Mouse (Mus musculus) c-Kit-positive CD71-negative TER-119-negative erythroid progenitor cells, embryonic 14.5 days (primary cell): ENCODE data around the gene Cabp2.

Source experiments
- DNase-seq: peaks from one replicate; pipeline ENCODE4 v3.0.0-alpha.2; 2013; ENCODE audit warnings: low read depth

The Cabp2 gene

GRCm38 (mm10) chr19:4082219-4082965, 1.0 kb downstream of the Cabp2 start:
- DNase-seq = no peak

DNA sequence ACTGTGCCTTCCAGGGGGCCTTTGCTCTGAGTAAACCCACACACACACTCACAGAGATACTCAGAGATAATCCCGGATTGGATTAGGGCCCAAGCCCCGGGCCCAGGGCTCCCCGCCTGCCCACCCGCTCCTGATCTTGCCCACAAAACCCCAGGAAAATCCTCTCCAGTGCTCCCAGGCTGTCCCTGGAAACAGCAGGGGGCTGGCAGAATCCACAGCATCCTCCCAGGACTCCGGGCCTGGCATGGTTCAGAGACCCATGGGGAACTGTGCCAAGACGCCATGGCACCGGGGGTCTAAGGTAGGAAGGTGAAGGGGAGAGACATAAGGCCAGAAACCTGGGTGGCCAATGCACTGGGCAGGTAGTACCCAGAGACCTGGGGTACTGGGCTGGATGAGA, 1.9 kb downstream of the Cabp2 start:
- DNase-seq = no peak

DNA sequence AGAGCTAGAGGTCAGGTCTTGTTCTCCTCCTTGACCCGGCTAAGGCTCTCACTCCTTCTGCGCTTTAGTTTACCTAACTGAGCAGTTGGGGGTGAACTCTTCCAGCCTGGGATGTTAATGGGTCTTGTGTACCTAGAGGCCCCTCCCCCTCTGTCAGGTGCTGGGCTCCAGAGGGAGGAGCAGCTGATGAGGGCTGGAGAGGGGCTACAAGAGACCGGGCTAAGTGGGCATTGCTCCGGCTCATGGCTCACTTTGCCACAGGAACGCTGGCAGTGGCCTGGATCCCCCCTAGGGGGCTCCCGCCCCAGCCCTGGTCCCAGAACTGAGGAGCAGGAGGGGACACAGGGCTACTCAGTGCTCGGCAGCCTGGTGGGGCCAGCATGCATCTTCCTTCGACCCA, 2.4 kb downstream of the Cabp2 start:
- DNase-seq = no peak

DNA sequence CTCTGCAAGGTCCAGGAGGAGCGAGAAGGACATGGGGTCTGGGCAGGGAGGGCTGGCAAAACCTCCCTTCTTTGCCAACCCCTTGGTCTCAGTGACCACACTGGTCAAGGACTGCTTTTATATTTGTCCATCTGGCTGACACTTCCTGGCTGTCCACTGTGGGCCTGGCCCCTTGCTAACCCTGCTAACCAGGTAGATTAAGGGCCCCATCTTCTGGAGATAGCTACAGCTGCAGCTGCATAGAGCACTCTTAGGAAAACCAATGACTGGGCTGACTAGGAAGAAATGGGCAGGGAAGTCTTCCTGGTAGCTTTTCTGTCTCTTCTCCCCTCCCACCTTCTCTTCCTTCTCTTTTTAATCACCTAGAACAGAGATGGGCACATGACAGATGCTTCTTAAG, 3.6 kb downstream of the Cabp2 start:
- DNase-seq = no peak

DNA sequence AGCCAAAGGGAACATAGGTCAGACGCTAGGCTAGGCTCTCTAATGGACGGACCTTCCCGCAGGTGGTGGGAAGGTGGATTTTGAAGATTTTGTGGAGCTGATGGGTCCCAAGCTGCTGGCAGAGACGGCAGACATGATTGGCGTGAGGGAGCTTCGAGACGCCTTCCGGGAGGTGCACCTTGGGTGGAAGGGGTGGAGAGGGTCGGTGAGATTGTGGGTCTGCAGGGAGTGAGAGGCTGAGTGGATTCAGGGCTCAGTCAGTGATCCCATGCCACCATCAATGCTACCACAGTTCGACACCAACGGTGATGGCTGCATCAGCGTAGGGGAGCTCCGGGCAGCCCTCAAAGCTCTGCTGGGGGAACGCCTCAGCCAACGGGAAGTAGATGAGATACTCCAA, 4.8 kb downstream of the Cabp2 start:
- no peak for DNase-seq

DNA sequence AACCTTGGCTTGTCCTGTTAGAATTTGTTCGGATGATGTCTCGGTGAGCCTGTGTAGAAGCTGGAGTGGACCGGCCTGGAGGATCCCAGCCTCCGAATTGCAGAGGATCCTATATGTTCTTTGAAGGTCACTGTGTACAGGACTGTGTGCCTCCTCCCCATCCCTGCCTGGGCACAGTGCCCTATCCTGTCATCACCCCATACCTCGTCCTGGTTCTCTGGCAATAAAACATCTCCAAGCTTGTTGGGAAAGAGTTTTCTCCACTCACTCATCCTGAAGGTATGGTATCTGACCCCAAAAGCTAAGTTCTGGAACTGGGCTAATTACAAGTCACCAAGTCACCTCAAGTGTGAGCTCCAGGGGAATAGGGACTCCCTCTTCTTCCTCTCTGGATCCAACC, 5.7 kb downstream of the Cabp2 start:
- DNase-seq = no peak

DNA sequence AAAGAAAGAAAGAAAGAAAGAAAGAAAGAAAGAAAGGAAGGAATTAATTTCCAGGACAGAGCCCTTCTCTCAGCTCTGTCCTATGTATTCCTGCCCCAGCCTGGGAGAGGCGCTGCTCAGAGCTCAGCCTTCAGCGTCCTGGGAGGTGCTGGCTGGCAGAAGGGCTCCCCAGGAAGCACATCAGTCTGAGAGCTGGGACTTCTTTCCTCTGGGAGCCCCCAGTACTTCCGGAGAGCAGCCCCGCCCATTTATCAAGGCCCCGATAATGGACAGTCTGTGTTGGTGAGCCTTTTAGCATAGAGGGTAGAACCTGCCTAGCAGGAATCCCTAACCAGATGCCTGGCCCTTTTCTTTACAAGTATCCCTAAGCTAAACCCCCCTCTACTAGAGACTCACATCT, 6.8 kb downstream of the Cabp2 start:
- no peak for DNase-seq

DNA sequence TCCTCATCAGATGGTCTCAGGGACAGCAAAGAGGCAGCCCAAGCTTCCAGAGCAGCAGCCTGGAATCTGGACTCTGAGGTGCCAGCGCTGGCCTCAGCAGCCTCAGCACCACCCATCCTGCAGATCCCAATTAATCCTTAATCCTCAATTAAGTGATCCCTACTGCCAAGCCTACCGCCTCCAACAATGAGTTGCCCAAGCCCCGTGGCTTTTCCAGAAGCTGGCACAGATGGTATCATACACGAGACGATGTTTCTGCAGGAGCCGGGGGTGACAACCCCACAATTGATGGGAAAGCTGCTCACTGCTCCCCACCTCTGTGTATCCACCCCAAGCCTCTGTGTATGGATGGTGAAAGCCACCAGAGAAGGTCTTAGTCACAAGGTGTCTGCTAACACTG, 7.8 kb downstream of the Cabp2 start:
- no peak for DNase-seq

GRCm38 (mm10) chr19:4090446-4090845, 9.1 kb downstream of the Cabp2 start:
- DNase-seq = no peak

DNA sequence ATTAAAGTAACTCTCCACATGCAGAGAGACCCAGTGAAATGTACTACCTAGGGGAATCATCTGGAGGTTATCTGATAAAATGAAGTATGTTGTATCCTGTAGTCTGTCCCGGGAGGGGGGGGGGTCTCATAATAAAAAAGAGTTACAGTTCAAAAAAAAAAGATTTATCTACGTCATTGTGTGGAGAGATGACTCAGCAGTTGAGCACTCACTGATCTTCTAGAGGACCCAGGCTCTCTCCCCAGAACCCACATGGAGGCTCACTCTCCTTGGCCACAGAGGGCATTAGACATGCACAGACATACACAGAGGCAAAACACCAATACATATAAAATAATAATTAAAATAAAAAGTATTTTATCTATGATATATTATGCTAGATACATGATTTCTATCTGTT, 10.0 kb downstream of the Cabp2 start:
- DNase-seq = no peak

DNA sequence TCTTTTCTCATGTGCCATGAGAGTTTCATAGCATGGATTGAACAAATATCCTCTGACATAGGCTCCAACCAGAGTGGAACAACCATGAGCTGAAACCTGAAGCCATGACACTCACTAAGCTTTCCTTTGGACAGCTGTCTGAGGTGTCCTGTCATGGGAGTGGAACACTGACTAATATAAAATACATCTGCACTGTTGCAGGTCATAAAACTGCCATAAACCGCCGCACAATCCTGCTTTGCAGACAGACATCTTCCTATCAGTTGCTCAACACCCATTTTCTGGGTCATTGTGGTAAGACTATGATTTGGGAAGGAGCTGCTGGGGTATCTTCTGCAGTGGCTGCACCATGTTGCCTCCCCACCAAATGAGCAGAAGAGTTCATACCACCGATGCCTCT, 11.4 kb downstream of the Cabp2 start:
- DNase-seq = no peak

DNA sequence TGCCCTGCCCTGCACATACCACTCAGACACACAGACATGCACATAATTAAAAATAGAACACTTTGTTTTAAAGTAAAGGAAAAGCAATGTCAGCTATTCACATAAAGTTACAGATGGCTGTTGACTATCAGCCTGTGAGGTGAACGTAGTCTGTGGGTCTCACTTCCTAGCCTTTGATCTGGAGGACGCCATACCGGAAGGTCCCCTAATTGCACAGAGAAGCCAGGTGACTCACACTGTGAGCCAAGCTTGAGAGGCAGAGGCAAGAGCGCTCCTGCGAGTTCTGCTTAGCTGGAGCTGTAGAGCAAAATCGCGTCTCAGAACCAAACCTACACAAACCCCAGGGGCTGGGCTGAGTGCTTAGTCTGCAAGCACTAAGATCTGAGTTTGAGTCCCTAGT, 12.4 kb downstream of the Cabp2 start:
- DNase-seq = no peak

DNA sequence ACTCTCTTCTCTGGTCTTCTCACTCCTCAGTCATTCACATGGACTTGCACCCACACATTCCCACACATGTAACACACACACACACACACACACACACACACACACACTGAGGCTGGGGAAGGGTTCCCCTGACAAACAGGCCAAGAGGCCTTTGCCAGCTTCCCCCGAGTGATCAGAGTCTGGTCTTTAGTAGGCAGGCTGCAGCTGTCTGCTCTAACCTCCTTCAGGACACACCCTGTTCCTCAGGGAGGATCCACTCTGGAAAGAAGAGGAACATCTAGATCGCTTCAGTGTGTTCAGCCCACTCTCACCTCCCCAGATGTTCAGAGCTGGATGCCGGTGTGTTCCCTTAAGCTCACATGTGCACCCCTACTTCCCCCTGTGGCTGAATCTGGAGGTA, 13.0 kb downstream of the Cabp2 start:
- no peak for DNase-seq

DNA sequence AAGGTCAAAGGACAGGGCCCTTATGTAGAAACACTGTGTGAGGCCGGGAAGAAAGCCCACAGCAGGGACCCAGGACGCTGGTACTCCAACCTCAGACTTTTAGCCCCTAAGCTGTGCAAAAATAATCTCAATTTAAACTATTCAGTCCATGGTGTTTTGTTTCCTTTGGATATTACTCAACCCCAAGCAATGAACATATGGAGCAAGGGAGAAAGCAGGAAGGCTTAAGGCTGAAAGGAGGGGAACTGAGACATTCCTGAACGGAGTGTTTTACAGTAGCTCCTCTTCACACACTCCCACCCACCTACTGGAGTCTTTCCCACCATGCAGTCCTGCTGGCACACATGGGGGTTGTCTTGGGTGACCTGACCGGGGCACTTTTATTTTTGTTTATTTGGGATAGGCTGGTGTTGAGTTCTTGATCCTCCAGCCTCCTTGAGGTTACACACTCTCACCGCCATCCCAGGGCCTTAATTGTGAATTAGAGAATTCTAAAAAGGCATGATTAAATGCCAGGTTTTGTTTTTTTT, 13.5 kb downstream of the Cabp2 start:
- DNase-seq = no peak

DNA sequence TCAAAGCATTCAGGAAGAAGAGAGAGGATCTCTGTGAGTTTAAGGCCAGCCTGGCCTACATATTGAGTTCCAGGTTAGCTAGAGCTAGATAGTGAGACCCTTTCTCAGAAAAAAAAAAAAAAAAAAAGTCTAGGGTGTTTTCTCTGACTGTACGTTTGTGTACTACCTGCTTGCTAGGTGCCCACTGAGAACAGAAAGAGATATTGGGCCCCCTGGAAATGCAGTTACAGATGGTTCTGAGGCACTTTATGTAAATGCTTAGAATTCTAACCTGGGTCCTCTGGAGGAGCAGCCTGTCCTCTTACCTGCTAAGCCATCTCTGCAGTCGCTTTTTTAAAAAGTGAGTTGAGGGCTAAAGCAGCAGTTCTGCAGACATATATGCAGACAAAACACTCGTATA, 14.4 kb downstream of the Cabp2 start:
- DNase-seq = no peak

GRCm38 (mm10) chr19:4096642-4097440, 15.5 kb downstream of the Cabp2 start, which contains the start of gene Cdk2ap2:
Gene Cdk2ap2 (plus strand): TSS chr19:4097182.
- DNase-seq = peak; percentile 94

DNA sequence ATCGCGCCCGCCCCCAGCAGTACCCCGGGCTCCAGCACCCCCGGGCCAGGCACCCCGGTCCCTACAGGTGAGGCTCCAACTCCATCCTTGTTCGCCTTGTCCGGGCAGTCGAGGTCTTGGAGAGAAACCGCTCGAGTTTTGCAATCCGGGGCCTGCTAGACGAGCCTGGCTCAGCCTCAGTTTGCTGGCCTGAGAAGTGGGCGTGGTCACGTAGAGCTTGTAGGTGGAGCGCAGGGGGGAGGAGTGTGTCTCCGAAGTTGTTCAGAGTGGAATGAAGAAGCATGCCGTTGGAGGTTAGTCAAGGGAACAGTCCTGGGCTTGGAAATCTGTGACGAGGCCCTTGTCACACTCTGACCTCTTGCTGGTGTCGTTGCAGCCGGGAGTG, 16.1 kb downstream of the Cabp2 start:
- DNase-seq = no peak

GRCm38 (mm10) chr19:4098426-4098825, 17.0 kb downstream of the Cabp2 start:
- no peak for DNase-seq

DNA sequence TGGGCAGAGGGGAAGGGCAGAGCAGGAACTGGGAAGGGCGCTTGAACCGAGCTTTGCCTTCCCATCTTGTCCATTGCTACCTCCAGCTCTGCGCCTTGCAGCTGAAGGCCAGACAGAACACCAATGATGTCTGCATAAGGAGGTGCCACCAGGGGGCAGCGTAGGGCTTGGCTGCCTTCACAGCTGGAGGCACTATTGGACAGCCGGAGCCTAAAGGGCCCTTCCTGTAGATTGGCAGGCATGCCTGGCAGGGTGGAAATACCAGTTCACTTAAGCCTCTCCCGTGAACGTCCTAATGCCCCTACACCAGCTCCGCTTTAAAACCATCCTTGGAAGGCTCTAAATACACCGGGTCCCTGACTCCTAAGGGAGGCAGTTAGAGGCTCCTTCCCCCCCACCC, 17.7 kb downstream of the Cabp2 start:
- DNase-seq = peak; percentile 94

DNA sequence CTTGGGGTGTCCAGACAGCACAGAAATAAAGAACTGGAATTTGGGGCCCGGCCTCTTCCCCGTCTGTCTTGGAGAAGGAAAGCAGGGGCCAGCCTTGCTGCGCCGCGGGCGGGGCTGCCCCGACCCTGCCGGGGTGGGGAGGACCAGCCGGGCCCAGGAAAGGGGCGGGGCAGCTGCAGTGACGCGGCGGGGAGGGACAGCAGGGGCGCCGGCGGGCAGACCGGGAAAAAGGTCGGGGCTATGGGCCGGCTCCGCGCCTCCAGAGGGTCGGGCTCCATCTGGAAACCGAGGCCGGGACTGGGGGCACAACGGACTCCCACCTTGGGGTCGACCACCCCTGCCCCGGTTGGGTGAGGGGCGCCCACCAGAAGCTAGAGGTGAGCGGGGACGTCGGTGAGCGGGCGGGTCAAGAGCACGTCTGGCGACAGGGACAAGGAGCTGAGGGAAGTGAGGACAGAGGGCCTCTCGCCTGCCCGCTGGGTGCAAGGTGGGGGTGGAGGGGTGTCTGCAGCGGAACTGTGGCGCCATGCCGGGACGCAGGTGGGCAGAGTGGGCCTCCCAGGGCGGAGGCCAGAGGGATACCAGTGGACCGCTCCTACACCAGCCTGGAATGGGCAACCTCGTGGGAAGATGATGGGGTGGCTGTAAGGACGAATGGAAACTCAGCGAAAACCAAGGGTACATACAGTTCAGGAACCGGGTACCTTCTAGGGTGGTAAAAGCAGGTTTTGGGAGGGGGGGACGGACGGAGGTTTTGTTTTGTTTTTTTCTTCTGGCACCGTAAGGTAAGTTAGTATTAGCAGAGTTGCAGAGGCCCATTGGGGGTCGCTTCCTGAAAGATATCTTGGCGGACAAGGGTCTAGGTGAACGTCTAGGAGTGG, 18.7 kb downstream of the Cabp2 start, which contains the start of gene Pitpnm1:
Pitpnm1 (plus strand) TSS at position 162 of the 881 bp plus-strand sequence.
- no peak for DNase-seq

GRCm38 (mm10) chr19:4100718-4101261, 19.4 kb downstream of the Cabp2 start:
- no peak for DNase-seq

GRCm38 (mm10) chr19:4101466-4101865, 20.1 kb downstream of the Cabp2 start:
- no peak for DNase-seq
